Mouse (Mus musculus) heart, adult 2 months (tissue): ENCODE data around the gene Agpat2. TPM values are rescaled to one million over a fixed set of nuclear protein-coding genes. Genes with fewer than 3 reads are reported as not detected.

Experiments
- DNase-seq, 2 experiments: peaks; one replicate each; pipeline ENCODE4 v3.0.0; 2021
- H3K27ac ChIP-seq: fragments of 200-600 bp; 2 replicates; pipeline ENCODE4 v1.8.1; 2022
- H3K27me3 ChIP-seq: fragments of 200-500 bp; 2 replicates; pipeline ENCODE4 v1.6.1; 2012; ENCODE audit warnings: mild to moderate bottlenecking, low read length, inconsistent platforms, mixed read lengths; ENCODE audit not compliant: control insufficient read depth, insufficient read depth
- H3K36me3 ChIP-seq: fragments of 200-500 bp; 2 replicates; pipeline ENCODE4 v1.6.1; 2012; ENCODE audit warnings: low read length, inconsistent platforms; ENCODE audit not compliant: control insufficient read depth, insufficient read depth
- H3K4me1 ChIP-seq: fragments of 200-500 bp; 2 replicates; pipeline ENCODE4 v1.6.1; 2011; ENCODE audit warnings: low read length; ENCODE audit not compliant: control insufficient read depth, insufficient read depth
- H3K4me3 ChIP-seq: fragments of 200-600 bp; 2 replicates; pipeline ENCODE4 v1.8.1; 2022
- H3K79me2 ChIP-seq: fragments of 200-500 bp; replicated peaks from 2 replicates; pipeline ENCODE4 v1.6.1; 2012; ENCODE audit warnings: mild to moderate bottlenecking, inconsistent platforms, low read length, moderate library complexity, mixed read lengths; ENCODE audit not compliant: control insufficient read depth, insufficient read depth
- H3K9ac ChIP-seq: fragments of 200-500 bp; 2 replicates; pipeline ENCODE4 v1.6.1; 2012; ENCODE audit warnings: low read depth, mild to moderate bottlenecking, control low read depth, inconsistent platforms, low read length, mixed read lengths
- CTCF ChIP-seq: fragments of 200-600 bp; IDR thresholded peaks from 2 replicates; pipeline ENCODE4 v1.8.1; 2022; ENCODE audit warnings: antibody characterized with exemption, mild to moderate bottlenecking, moderate library complexity
- EP300 ChIP-seq: fragments of 200-500 bp; IDR thresholded peaks from 2 replicates; pipeline ENCODE4 v1.6.1; 2011; ENCODE audit warnings: low read depth, low read length, control low read depth; ENCODE audit not compliant: insufficient read depth
- POLR2A ChIP-seq: fragments of 200-500 bp; IDR thresholded peaks from 2 replicates; pipeline ENCODE4 v1.6.1; 2011; ENCODE audit warnings: mild to moderate bottlenecking, low read depth, low read length, control low read depth; ENCODE audit not compliant: insufficient read depth
- WGBS: fragments of 180-500 bp; shearing (Covaris S2); methylation state at CpG from one replicate; pipeline ENCODE4 v1.1.7; 2018; 5-methylcytosine and 5-hydroxymethylcytosine counted together
- intact Hi-C: fragments of 180-260 bp; cut with DNase I; formaldehyde crosslinking; loops from one replicate; pipeline ENCODE4 v1.15.1; 2025
- polyA plus RNA-seq: library from polyadenylated mRNA; depleted of rRNA; stranded (reverse); fragments of >200 nt; gene quantifications from 2 replicates; pipeline ENCODE4 v1.2.3, GENCODE M21; 2012
- total RNA-seq, 2 experiments: library from RNA; stranded (reverse); gene quantifications; 2 replicates each; pipeline ENCODE4 v1.2.3; 2021

Gene Agpat2
- total and polyA plus RNA-seq, 3 experiments: 52.8 to 142 (median 59.2) TPM

- H3K27me3 ChIP-seq: no peaks in the 10 kb centered on the region
- H3K4me1 ChIP-seq: peaks cover 17% of the 10 kb centered on the region
- H3K36me3 ChIP-seq: no peaks in the 10 kb centered on the region
- peak; percentile 87 to 89 for DNase-seq
- intact Hi-C loops: no loop called here
- TF ChIP-seq POLR2A: peak; percentile 100
- TF ChIP-seq EP300: peak; percentile 99
- no peak for TF ChIP-seq CTCF
- peak overlapping the region; percentile 53 for H3K4me3 ChIP-seq
- peak overlapping the region; percentile 96 for H3K27ac ChIP-seq
- peaks cover 2% of the 10 kb centered on the region; the same call in 1 of the 2 replicates for H3K79me2 ChIP-seq
- peak overlapping the region; percentile 71 for H3K9ac ChIP-seq
- WGBS: 40% methylated on average over 11 of the region's 11 CpGs
Observed at GRCm38 (mm10) chr2:26583640-26584039, 20.6 kb downstream of the Agpat2 start.

- H3K4me3 ChIP-seq: peak overlapping the region; percentile 45
- H3K36me3 ChIP-seq: no peaks in the 10 kb centered on the region
- no peak for TF ChIP-seq CTCF
- peak; percentile 61 for TF ChIP-seq POLR2A
- DNase-seq: peak in 1 of 2 experiments; percentile 57
- intact Hi-C loops: no loop called here
- peaks cover 2% of the 10 kb centered on the region; the same call in 1 of the 2 replicates for H3K79me2 ChIP-seq
- 47% methylated on average over 7 of the region's 7 CpGs for WGBS
- H3K27me3 ChIP-seq: no peaks in the 10 kb centered on the region
- H3K9ac ChIP-seq: peak overlapping the region; percentile 23
- H3K27ac ChIP-seq: peak overlapping the region; percentile 96
- H3K4me1 ChIP-seq: peaks cover 18% of the 10 kb centered on the region
Observed at GRCm38 (mm10) chr2:26582741-26583140, 21.5 kb downstream of the Agpat2 start.

- DNase-seq: peak in 1 of 2 experiments; percentile 55
- Histone ChIP-seq H3K4me3 (peak overlapping the region; percentile 45), H3K27me3 (no peaks in the 10 kb centered on the region), H3K36me3 (no peaks in the 10 kb centered on the region), H3K79me2 (peaks cover 2% of the 10 kb centered on the region; the same call in 1 of the 2 replicates), H3K4me1 (peaks cover 22% of the 10 kb centered on the region), H3K27ac (peak overlapping the region; percentile 96), H3K9ac (peak overlapping the region; percentile 46)
- TF ChIP-seq POLR2A: peak; percentile 41; the same call in 1 of the 2 replicates
- no peak for TF ChIP-seq CTCF
- intact Hi-C loops: no loop called here
- WGBS: 56% methylated on average over 2 of the region's 2 CpGs
Observed at GRCm38 (mm10) chr2:26582203-26582602, 22.0 kb downstream of the Agpat2 start.

- no peaks in the 10 kb centered on the region for H3K36me3 ChIP-seq
- H3K4me3 ChIP-seq: peak overlapping the region; percentile 13; the same call in 1 of the 2 replicates
- 56% methylated on average over 5 of the region's 5 CpGs for WGBS
- TF ChIP-seq CTCF (no peak), EP300 (peak; percentile 68; the same call in 1 of the 2 replicates), POLR2A (peak; percentile 47; the same call in 1 of the 2 replicates)
- H3K27me3 ChIP-seq: no peaks in the 10 kb centered on the region
- peak; percentile 46 to 50 for DNase-seq
- peak overlapping the region; percentile 96 for H3K27ac ChIP-seq
- H3K4me1 ChIP-seq: peaks cover 30% of the 10 kb centered on the region
- no peak overlapping the region for H3K9ac ChIP-seq
- intact Hi-C loops: no loop called here
- H3K79me2 ChIP-seq: peaks cover 2% of the 10 kb centered on the region; the same call in 1 of the 2 replicates
Observed at GRCm38 (mm10) chr2:26580751-26581150, 23.5 kb downstream of the Agpat2 start.

GRCm38 (mm10) chr2:26579714-26580113 lies 24.5 kb downstream of the Agpat2 start, which contains the start of gene Egfl7:
TSS of gene Egfl7 (plus strand) at chr2:26580014.
- H3K4me1 ChIP-seq: peaks cover 34% of the 10 kb centered on the region
- TF ChIP-seq EP300: no peak
- no peak for TF ChIP-seq POLR2A
- TF ChIP-seq CTCF: no peak
- H3K9ac ChIP-seq: peak within 1 kb of the TSS; percentile 60

GRCm38 (mm10) chr2:26578369-26578768 lies 25.8 kb downstream of the Agpat2 start:
- H3K4me3 ChIP-seq: peak overlapping the region; percentile 41
- intact Hi-C loops: no loop called here
- peaks cover 38% of the 10 kb centered on the region for H3K4me1 ChIP-seq
- TF ChIP-seq CTCF (no peak), EP300 (peak; percentile 100), POLR2A (peak; percentile 65; the same call in 1 of the 2 replicates)
- H3K27me3 ChIP-seq: no peaks in the 10 kb centered on the region
- DNase-seq: peak; percentile 71 to 85
- H3K9ac ChIP-seq: peak overlapping the region; percentile 70; the same call in 1 of the 2 replicates
- H3K36me3 ChIP-seq: no peaks in the 10 kb centered on the region
- WGBS: 32% methylated on average over 6 of the region's 6 CpGs
- H3K27ac ChIP-seq: peak overlapping the region; percentile 96
- no peaks in the 10 kb centered on the region for H3K79me2 ChIP-seq

More at GRCm38 (mm10) chr2:26579714-26580113, 24.5 kb downstream of the Agpat2 start, which contains the start of gene Egfl7:
- no peaks in the 10 kb centered on the region for H3K36me3 ChIP-seq
- DNase-seq: peak in 1 of 2 experiments; percentile 29
- H3K4me3 ChIP-seq: peak within 1 kb of the TSS; percentile 37; the same call in 1 of the 2 replicates
- no peaks in the 10 kb centered on the region for H3K27me3 ChIP-seq
- no peaks in the 10 kb centered on the region for H3K79me2 ChIP-seq
- peak within 1 kb of the TSS; percentile 96 for H3K27ac ChIP-seq
- 70% methylated on average over 1 of the region's 1 CpGs for WGBS
- intact Hi-C loops: no loop called here
